Mouse (Mus musculus) liver, adult 2 months (tissue): ENCODE measurements around the gene Mprip. TPM values are rescaled to one million over a fixed set of nuclear protein-coding genes. Genes with fewer than 3 reads are reported as not detected.

Experiments
- DNase-seq: peaks from one replicate; pipeline ENCODE4 v3.0.0-alpha.2; 2011; ENCODE audit warnings: low read depth, low spot score; ENCODE audit errors: extremely low read depth
- H3K27ac ChIP-seq: fragments of 200-500 bp; replicated peaks from 2 replicates; pipeline ENCODE4 v1.5.1; 2012; ENCODE audit warnings: low read depth, mild to moderate bottlenecking, control low read depth, inconsistent platforms, low read length; ENCODE audit not compliant: insufficient read depth
- H3K27me3 ChIP-seq: fragments of 200-500 bp; 2 replicates; pipeline ENCODE4 v1.6.1; 2012; ENCODE audit warnings: mild to moderate bottlenecking, moderate library complexity, low read length, inconsistent platforms; ENCODE audit not compliant: control insufficient read depth, insufficient read depth
- H3K36me3 ChIP-seq: fragments of 200-500 bp; 2 replicates; pipeline ENCODE4 v1.6.1; 2012; ENCODE audit warnings: low read length, inconsistent platforms; ENCODE audit not compliant: control insufficient read depth, insufficient read depth
- H3K4me1 ChIP-seq: fragments of 200-500 bp; 2 replicates; pipeline ENCODE4 v1.6.1; 2011; ENCODE audit warnings: low read length; ENCODE audit not compliant: control insufficient read depth, insufficient read depth
- H3K4me3 ChIP-seq: fragments of 200-500 bp; 2 replicates; pipeline ENCODE4 v1.5.1; 2011; ENCODE audit warnings: low read depth, mild to moderate bottlenecking, control low read depth, low read length, moderate library complexity; ENCODE audit not compliant: insufficient read depth
- H3K79me2 ChIP-seq: fragments of 200-500 bp; 2 replicates; pipeline ENCODE4 v1.6.1; 2012; ENCODE audit warnings: inconsistent platforms, mild to moderate bottlenecking, low read length, moderate library complexity; ENCODE audit not compliant: control insufficient read depth, insufficient read depth
- H3K9ac ChIP-seq: fragments of 200-500 bp; 2 replicates; pipeline ENCODE4 v1.6.1; 2012; ENCODE audit warnings: low read depth, mild to moderate bottlenecking, control low read depth, inconsistent platforms, low read length
- CTCF ChIP-seq: fragments of 200-500 bp; IDR thresholded peaks from 2 replicates; pipeline ENCODE4 v1.5.1; 2011; ENCODE audit warnings: low read depth, low read length, control low read depth
- POLR2A ChIP-seq: fragments of 200-500 bp; IDR thresholded peaks from 2 replicates; pipeline ENCODE4 v1.6.1; 2011; ENCODE audit warnings: low read length, control low read depth; ENCODE audit not compliant: insufficient read depth; ENCODE audit errors: extremely low read depth
- WGBS: fragments of 180-500 bp; shearing (Covaris S2); methylation state at CpG from one replicate; pipeline ENCODE4 v1.1.7; 2018; 5-methylcytosine and 5-hydroxymethylcytosine counted together
- polyA plus RNA-seq: library from polyadenylated mRNA; depleted of rRNA; stranded (reverse); fragments of >200 nt; gene quantifications from 2 replicates; pipeline ENCODE4 v1.2.3, GENCODE M21; 2012
- total RNA-seq: library from RNA; depleted of rRNA; stranded (reverse); fragments of >200 nt; gene quantifications from 2 replicates; pipeline ENCODE4 v1.2.3, GENCODE M21; 2014

Gene Mprip
- total and polyA plus RNA-seq, 2 experiments = 29.0 to 58.4 TPM

- no peak for TF ChIP-seq CTCF
- Histone ChIP-seq H3K4me1 (peaks cover 7% of the 10 kb centered on the region), H3K27me3 (no peaks in the 10 kb centered on the region), H3K27ac (no peak overlapping the region), H3K9ac (no peak overlapping the region), H3K4me3 (no peak overlapping the region), H3K36me3 (no peaks in the 10 kb centered on the region), H3K79me2 (peaks cover 56% of the 10 kb centered on the region)
- whole genome bisulfite sequencing = 86% methylated on average over 5 of the region's 5 CpGs
- no peak for DNase-seq
Measured at GRCm38 (mm10) chr11:59680111-59680510, 19.0 kb downstream of the Mprip start.

- no peaks in the 10 kb centered on the region for H3K27me3 ChIP-seq
- WGBS = 92% methylated on average over 6 of the region's 6 CpGs
Measured at GRCm38 (mm10) chr11:59684956-59685355, 23.9 kb downstream of the Mprip start.

GRCm38 (mm10) chr11:59694533-59694932 lies 33.4 kb downstream of the Mprip start:
- WGBS = 26% methylated on average over 1 of the region's 1 CpGs
- no peak for TF ChIP-seq POLR2A
- no peak for TF ChIP-seq CTCF
- Histone ChIP-seq H3K79me2 (peaks cover 12% of the 10 kb centered on the region; the same call in 1 of the 2 replicates), H3K36me3 (peaks cover 13% of the 10 kb centered on the region), H3K27me3 (no peaks in the 10 kb centered on the region), H3K27ac (no peak overlapping the region; the same call in 1 of the 2 replicates), H3K4me3 (no peak overlapping the region), H3K4me1 (peaks cover 14% of the 10 kb centered on the region), H3K9ac (no peak overlapping the region)
- DNase-seq = peak; percentile 68

More at GRCm38 (mm10) chr11:59684956-59685355, 23.9 kb downstream of the Mprip start:
- no peak for TF ChIP-seq POLR2A
- TF ChIP-seq CTCF = no peak
- H3K27ac ChIP-seq = no peak overlapping the region
- no peak overlapping the region for H3K9ac ChIP-seq
- H3K36me3 ChIP-seq = no peaks in the 10 kb centered on the region
- no peak for DNase-seq
- peaks cover 4% of the 10 kb centered on the region; the same call in 1 of the 2 replicates for H3K4me1 ChIP-seq
- H3K4me3 ChIP-seq = no peak overlapping the region
- H3K79me2 ChIP-seq = peaks cover 41% of the 10 kb centered on the region

- H3K9ac ChIP-seq = no peak overlapping the region
- H3K79me2 ChIP-seq = peaks cover 12% of the 10 kb centered on the region; the same call in 1 of the 2 replicates
- DNase-seq = peak; percentile 16
- TF ChIP-seq POLR2A (no peak), CTCF (no peak)
- no peaks in the 10 kb centered on the region for H3K27me3 ChIP-seq
- H3K36me3 ChIP-seq = peaks cover 14% of the 10 kb centered on the region
- no peak overlapping the region for H3K27ac ChIP-seq
- H3K4me3 ChIP-seq = no peak overlapping the region
- peaks cover 14% of the 10 kb centered on the region for H3K4me1 ChIP-seq
Measured at GRCm38 (mm10) chr11:59695550-59695949, 34.4 kb downstream of the Mprip start.

GRCm38 (mm10) chr11:59697572-59697971 lies 36.5 kb downstream of the Mprip start:
- no peak for DNase-seq
- Histone ChIP-seq H3K9ac (no peak overlapping the region), H3K27ac (no peak overlapping the region), H3K4me3 (no peak overlapping the region), H3K4me1 (peaks cover 14% of the 10 kb centered on the region), H3K36me3 (peaks cover 20% of the 10 kb centered on the region), H3K79me2 (peaks cover 10% of the 10 kb centered on the region; the same call in 1 of the 2 replicates), H3K27me3 (no peaks in the 10 kb centered on the region)
- WGBS = 89% methylated on average over 1 of the region's 1 CpGs
- TF ChIP-seq POLR2A (no peak), CTCF (no peak)

- no peak overlapping the region for H3K9ac ChIP-seq
- peaks cover 21% of the 10 kb centered on the region for H3K79me2 ChIP-seq
- no peak overlapping the region for H3K4me3 ChIP-seq
- H3K36me3 ChIP-seq = peaks cover 21% of the 10 kb centered on the region
- H3K27me3 ChIP-seq = no peaks in the 10 kb centered on the region
- H3K4me1 ChIP-seq = peaks cover 14% of the 10 kb centered on the region
- no peak overlapping the region for H3K27ac ChIP-seq
- no peak for DNase-seq
- WGBS = 100% methylated on average over 1 of the region's 1 CpGs
- TF ChIP-seq CTCF = no peak
Measured at GRCm38 (mm10) chr11:59700787-59701186, 39.7 kb downstream of the Mprip start.
